Mouse (Mus musculus): ENCODE data around the gene Abca2. TPM values are rescaled to one million over a fixed set of nuclear protein-coding genes. Genes with fewer than 3 reads are reported as not detected.

Abca2 gene
- polyA plus RNA-seq, 1 experiment from 2014 or later = 8.8 TPM

GRCm38 (mm10) chr2:25468962-25469915 is 40.7 kb downstream of the Abca2 start:
- WGBS = 78% methylated on average over 10 of the region's 10 CpGs

DNA sequence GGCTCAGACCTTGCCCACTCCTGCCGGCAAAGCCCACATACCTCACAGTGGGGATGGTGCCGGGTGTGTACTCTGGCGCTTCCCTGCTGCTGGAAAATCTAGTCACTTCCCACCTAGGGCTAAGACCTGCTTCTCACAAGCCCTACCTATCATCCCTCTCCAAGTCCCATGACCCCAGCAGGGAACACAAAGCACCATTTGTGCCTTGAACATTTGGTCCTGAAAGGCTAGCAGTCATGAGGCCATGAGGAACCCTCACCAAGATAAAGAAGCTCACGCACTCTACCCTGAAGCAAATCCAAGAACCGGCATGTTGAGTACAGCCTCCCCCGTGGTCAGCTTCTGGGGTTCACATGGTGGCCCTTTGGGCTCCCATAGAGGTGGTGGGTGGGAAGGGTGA is 41.5 kb downstream of the Abca2 start, which contains the start of gene Ptgds:
TSS of gene Ptgds (minus strand) at position 78 of the 400 bp plus-strand sequence.
- H3K9me3 ChIP-seq = no peaks in the 10 kb centered on the region
- 70% methylated on average over 6 of the region's 6 CpGs for WGBS
- no peak within 1 kb of the TSS for H3K4me3 ChIP-seq
- peaks cover 31% of the 10 kb centered on the region for H3K4me1 ChIP-seq
- H3K36me3 ChIP-seq (replicated peaks) = no peaks in the 10 kb centered on the region
- H3K27ac ChIP-seq = no peak within 1 kb of the TSS; the same call in 1 of the 2 replicates
- no peak for DNase-seq (ENCODE audit: extremely low spot score, low spot score)
- no peaks in the 10 kb centered on the region; the same call in 1 of the 2 replicates for H3K27me3 ChIP-seq (ENCODE audit: poor library complexity, severe bottlenecking)

More at GRCm38 (mm10) chr2:25468962-25469915, 40.7 kb downstream of the Abca2 start:
- Histone ChIP-seq H3K4me1 (peaks cover 31% of the 10 kb centered on the region), H3K4me3 (no peak overlapping the region), H3K27me3 (ENCODE audit: poor library complexity, severe bottlenecking) (no peaks in the 10 kb centered on the region; the same call in 1 of the 2 replicates), H3K27ac (no peak overlapping the region; the same call in 1 of the 2 replicates), H3K9me3 (no peaks in the 10 kb centered on the region), H3K36me3 (replicated peaks) (no peaks in the 10 kb centered on the region)
- no peak for DNase-seq (ENCODE audit: extremely low spot score, low spot score)

DNA sequence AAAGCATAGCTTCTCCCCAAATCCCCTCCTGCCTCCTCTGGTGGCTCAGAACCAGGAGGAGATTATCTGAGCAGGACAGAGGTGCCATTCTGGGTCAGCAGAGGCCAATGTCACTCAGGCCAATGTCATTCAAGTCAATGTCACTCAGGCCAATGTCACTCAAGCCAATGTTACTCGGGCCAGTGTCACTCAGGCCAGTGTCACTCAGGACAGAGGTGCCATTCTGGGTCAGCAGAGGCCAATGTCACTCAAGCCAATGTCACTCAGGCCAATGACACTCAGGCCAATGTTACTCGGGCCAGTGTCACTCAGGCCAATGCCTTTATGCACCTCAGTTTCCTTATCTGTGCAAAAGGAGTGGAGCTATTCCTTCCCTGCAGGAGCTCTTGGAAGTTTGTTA is 44.0 kb downstream of the Abca2 start:
- no peaks in the 10 kb centered on the region; the same call in 1 of the 2 replicates for H3K27me3 ChIP-seq (ENCODE audit: poor library complexity, severe bottlenecking)
- H3K4me3 ChIP-seq = no peak overlapping the region
- H3K9me3 ChIP-seq = no peaks in the 10 kb centered on the region
- peaks cover 7% of the 10 kb centered on the region for H3K4me1 ChIP-seq
- WGBS = 83% methylated on average over 2 of the region's 2 CpGs
- DNase-seq (ENCODE audit: extremely low spot score, low spot score) = no peak
- H3K36me3 ChIP-seq (replicated peaks) = no peaks in the 10 kb centered on the region
- no peak overlapping the region for H3K27ac ChIP-seq

GRCm38 (mm10) chr2:25477541-25477940 is 49.0 kb downstream of the Abca2 start:
- no peaks in the 10 kb centered on the region for H3K9me3 ChIP-seq
- H3K4me1 ChIP-seq = no peaks in the 10 kb centered on the region
- H3K4me3 ChIP-seq = no peak overlapping the region
- no peaks in the 10 kb centered on the region for H3K27me3 ChIP-seq (ENCODE audit: poor library complexity, severe bottlenecking)
- DNase-seq (ENCODE audit: extremely low spot score, low spot score) = no peak
- H3K36me3 ChIP-seq (replicated peaks) = no peaks in the 10 kb centered on the region
- H3K27ac ChIP-seq = no peak overlapping the region
- WGBS = 92% methylated on average over 8 of the region's 8 CpGs

DNA sequence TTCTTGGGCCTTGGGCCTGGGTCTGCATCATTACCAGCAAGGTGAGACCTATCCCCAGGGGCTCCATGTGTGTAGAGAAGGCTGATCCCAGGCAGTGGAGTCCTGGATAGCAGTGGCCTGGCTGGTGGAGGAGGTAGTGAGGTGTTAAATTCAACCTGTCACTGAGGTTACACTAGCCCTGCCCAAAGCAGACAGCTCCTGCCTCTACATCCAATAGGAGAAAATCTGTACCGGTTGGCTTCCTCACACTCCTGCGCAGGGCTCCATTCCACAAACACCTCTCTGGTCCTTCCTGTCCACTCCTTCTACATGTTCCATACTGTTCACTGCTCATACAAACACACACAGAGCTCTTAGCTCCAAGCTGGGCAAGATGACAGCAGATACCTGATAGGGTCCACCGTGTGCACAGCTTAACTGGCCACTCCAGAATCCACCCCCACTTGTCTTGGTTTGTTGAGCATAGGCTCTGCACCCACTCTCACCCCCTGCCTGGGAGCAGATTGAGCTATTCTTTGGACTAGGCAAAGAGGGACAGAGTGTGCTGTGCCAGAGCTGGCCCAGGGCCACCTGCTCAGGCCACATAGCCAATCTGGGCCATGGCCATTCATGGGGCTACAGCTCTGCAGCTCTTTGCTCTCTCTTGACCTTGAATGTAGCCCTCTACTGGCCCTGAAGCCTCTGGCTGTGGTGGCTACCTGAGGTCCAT is 49.6 kb downstream of the Abca2 start:
- H3K27me3 ChIP-seq (ENCODE audit: poor library complexity, severe bottlenecking) = no peaks in the 10 kb centered on the region
- no peak overlapping the region for H3K27ac ChIP-seq
- H3K4me1 ChIP-seq = no peaks in the 10 kb centered on the region
- 87% methylated on average over 3 of the region's 3 CpGs for WGBS
- no peaks in the 10 kb centered on the region for H3K36me3 ChIP-seq (replicated peaks)
- no peaks in the 10 kb centered on the region for H3K9me3 ChIP-seq
- no peak overlapping the region for H3K4me3 ChIP-seq
- DNase-seq (ENCODE audit: extremely low spot score, low spot score) = no peak

DNA sequence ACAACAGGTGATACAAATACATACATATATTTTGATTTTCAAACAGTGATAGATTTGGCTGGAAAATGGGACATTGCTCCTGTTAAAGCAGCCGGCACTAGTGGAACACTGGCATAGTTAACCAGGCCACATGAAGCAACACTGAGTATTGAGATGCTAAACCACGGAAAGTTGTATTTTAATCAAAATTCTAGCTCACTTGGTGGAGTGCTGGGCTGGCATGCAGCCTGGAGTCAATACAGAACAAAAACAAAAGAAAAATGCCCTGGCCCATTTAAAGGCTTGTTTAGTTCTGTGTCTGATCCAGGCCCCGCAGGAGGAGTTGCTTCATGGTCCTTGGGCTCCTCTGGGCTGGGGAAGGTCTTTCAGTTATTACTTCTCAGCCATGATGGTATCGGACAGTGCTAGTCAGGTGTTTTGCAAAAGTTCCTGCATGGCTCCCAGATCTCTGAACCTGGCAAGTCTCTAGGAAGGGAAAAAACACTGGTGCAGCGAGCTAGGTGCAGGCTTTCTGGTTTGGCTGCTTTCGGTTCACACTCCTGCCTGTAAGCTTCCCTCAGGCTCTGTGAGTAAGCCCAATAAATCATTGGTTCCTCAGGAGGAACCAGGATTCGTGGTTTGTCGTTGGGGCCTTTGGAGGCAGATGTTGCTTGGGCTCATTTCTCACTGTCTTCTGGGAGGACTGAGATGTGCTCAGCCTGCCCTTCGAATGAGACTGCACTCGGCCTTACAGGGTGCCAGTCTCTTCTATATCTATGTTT is 51.2 kb downstream of the Abca2 start:
- no peak overlapping the region for H3K4me3 ChIP-seq
- H3K4me1 ChIP-seq = no peaks in the 10 kb centered on the region
- H3K27ac ChIP-seq = no peak overlapping the region
- H3K9me3 ChIP-seq = no peaks in the 10 kb centered on the region
- no peaks in the 10 kb centered on the region for H3K36me3 ChIP-seq (replicated peaks)
- WGBS = 82% methylated on average over 10 of the region's 10 CpGs
- no peak for DNase-seq (ENCODE audit: extremely low spot score, low spot score)
- H3K27me3 ChIP-seq (ENCODE audit: poor library complexity, severe bottlenecking) = no peaks in the 10 kb centered on the region

DNA sequence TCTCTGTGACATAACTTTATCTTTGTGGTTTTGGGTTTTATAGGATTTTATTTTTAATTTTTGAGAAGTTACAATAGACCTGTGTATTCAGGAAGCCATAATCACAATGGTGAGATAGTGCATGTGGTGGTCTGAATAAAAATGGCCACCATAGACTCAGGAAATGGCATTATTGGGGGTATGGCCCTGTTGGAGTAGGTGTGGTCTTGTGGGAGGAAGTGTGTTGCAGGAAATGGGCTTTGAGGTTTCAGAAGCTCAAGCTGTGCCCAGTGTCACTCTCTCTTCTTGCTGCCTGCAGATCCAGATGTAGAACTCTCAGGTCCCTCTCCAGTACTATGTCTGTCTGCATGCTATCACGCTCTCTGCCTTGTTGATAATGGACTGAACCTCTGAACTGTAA is 52.0 kb downstream of the Abca2 start:
- H3K27ac ChIP-seq = no peak overlapping the region
- H3K4me3 ChIP-seq = no peak overlapping the region
- DNase-seq (ENCODE audit: extremely low spot score, low spot score) = no peak
- 97% methylated on average over 1 of the region's 1 CpGs for WGBS
- H3K36me3 ChIP-seq (replicated peaks) = no peaks in the 10 kb centered on the region
- no peaks in the 10 kb centered on the region for H3K27me3 ChIP-seq (ENCODE audit: poor library complexity, severe bottlenecking)
- no peaks in the 10 kb centered on the region for H3K4me1 ChIP-seq
- no peaks in the 10 kb centered on the region for H3K9me3 ChIP-seq

DNA sequence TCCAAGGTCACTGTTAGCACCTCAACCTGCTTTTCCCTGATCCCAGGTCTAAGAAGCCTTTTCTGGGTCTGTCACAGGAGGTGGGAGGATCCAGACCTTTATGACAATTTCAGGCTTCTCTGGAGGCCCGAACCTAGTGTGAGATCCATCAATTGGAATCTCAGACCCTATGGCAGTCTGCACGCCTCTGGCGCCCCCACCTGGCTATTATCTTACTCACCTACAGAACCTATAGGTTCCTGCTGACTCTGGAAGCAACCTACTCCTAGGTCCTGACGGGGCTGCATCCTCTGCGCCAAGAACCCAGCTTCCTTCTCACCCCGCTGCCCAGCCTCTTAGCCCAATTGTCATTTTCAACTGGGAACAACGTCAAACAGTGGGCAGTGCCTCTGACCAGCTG is 54.5 kb downstream of the Abca2 start:
- H3K27me3 ChIP-seq (ENCODE audit: poor library complexity, severe bottlenecking) = no peaks in the 10 kb centered on the region
- H3K4me3 ChIP-seq = no peak overlapping the region
- no peak overlapping the region for H3K27ac ChIP-seq
- H3K36me3 ChIP-seq (replicated peaks) = no peaks in the 10 kb centered on the region
- H3K4me1 ChIP-seq = no peaks in the 10 kb centered on the region
- no peak for DNase-seq (ENCODE audit: extremely low spot score, low spot score)
- no peaks in the 10 kb centered on the region for H3K9me3 ChIP-seq
- WGBS = 28% methylated on average over 7 of the region's 7 CpGs

DNA sequence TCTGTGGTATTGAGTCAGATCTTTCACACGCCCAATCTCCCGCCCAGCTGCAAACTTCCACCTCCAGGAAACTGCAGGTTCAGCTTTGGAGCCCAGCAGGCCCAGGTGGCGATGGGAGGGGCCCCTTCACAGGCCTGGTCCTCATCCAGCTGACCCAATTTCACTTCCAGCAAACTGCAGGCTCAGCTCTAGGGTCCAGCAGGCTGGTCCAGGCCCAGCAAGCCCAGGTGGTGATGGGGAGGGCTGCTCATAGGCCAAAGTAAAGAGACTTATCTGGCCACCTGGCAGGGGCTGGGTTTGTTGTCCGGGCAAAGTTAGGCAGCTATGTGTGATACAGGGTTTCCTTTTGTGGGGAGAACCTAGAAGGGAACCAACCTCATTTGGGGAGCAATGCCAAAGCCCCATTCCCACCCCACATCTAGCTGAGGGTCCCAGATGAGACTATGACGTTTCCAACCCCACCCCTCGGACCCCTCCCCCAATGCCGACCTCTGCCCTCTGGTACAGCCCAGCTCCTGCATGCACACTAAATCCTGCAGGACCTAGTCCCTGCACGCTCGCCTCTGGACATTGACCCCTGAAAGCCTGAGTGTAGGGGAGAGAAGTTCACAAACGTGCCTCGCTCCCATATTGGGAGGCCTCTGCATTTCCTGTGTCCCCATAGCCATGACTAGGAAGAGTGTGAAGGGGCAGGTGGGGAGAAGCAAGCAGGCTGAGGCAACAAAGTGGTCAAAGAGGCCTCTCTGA is 56.6 kb downstream of the Abca2 start:
- H3K36me3 ChIP-seq (replicated peaks) = no peaks in the 10 kb centered on the region
- H3K9me3 ChIP-seq = no peaks in the 10 kb centered on the region
- no peak overlapping the region for H3K4me3 ChIP-seq
- H3K27ac ChIP-seq = no peak overlapping the region
- no peaks in the 10 kb centered on the region for H3K27me3 ChIP-seq (ENCODE audit: poor library complexity, severe bottlenecking)
- WGBS = 75% methylated on average over 11 of the region's 11 CpGs
- H3K4me1 ChIP-seq = no peaks in the 10 kb centered on the region
- DNase-seq (ENCODE audit: extremely low spot score, low spot score) = no peak

GRCm38 (mm10) chr2:25487965-25488670 is 59.6 kb downstream of the Abca2 start:
- Histone ChIP-seq H3K36me3 (replicated peaks) (no peaks in the 10 kb centered on the region), H3K4me1 (no peaks in the 10 kb centered on the region), H3K4me3 (no peak overlapping the region), H3K9me3 (no peaks in the 10 kb centered on the region), H3K27me3 (ENCODE audit: poor library complexity, severe bottlenecking) (no peaks in the 10 kb centered on the region), H3K27ac (no peak overlapping the region)
- 85% methylated on average over 6 of the region's 6 CpGs for WGBS
- no peak for DNase-seq (ENCODE audit: extremely low spot score, low spot score)

- H3K36me3 ChIP-seq (replicated peaks) = no peaks in the 10 kb centered on the region
- 85% methylated on average over 7 of the region's 7 CpGs for WGBS
- no peak overlapping the region for H3K27ac ChIP-seq
- DNase-seq (ENCODE audit: extremely low spot score, low spot score) = no peak
- no peaks in the 10 kb centered on the region for H3K27me3 ChIP-seq (ENCODE audit: poor library complexity, severe bottlenecking)
- no peaks in the 10 kb centered on the region for H3K9me3 ChIP-seq
- no peaks in the 10 kb centered on the region for H3K4me1 ChIP-seq
- no peak overlapping the region for H3K4me3 ChIP-seq
Measured at GRCm38 (mm10) chr2:25488671-25489068, 60.2 kb downstream of the Abca2 start.
